Mouse (Mus musculus) limb, embryonic 15.5 days (tissue): ENCODE results near the gene Fen1. TPM values are rescaled to one million over a fixed set of nuclear protein-coding genes. Genes with fewer than 3 reads are reported as not detected.

Source experiments
- ATAC-seq: fragments of 200-750 bp; cut with Nextera tagmentation; 2 replicates; pipeline ENCODE4 v1.8.0; 2017; ENCODE audit warnings: low read depth, moderate TSS enrichment; ENCODE audit not compliant: insufficient number of reproducible peaks, low FRiP score, low TSS enrichment
- H3K27ac ChIP-seq: fragments of 300-500 bp; sonication (generic); 2 replicates; pipeline ENCODE4 v1.5.1; 2015; ENCODE audit warnings: moderate library complexity, mild to moderate bottlenecking, inconsistent platforms
- H3K27me3 ChIP-seq: fragments of 300-500 bp; sonication (generic); 2 replicates; pipeline ENCODE4 v1.6.1; 2015; ENCODE audit warnings: inconsistent platforms
- H3K36me3 ChIP-seq: fragments of 300-500 bp; sonication (generic); 2 replicates; pipeline ENCODE4 v1.6.1; 2015; ENCODE audit warnings: inconsistent platforms
- H3K4me1 ChIP-seq: fragments of 300-500 bp; sonication (generic); 2 replicates; pipeline ENCODE4 v1.6.1; 2015; ENCODE audit warnings: inconsistent platforms
- H3K4me2 ChIP-seq: fragments of 300-500 bp; sonication (generic); 2 replicates; pipeline ENCODE4 v1.6.1; 2015; ENCODE audit warnings: mild to moderate bottlenecking, inconsistent platforms
- H3K4me3 ChIP-seq: fragments of 300-500 bp; sonication (generic); 2 replicates; pipeline ENCODE4 v1.5.1; 2015; ENCODE audit warnings: mild to moderate bottlenecking, inconsistent platforms
- H3K9ac ChIP-seq: fragments of 300-500 bp; sonication (generic); 2 replicates; pipeline ENCODE4 v1.6.1; 2015; ENCODE audit warnings: inconsistent platforms
- H3K9me3 ChIP-seq: fragments of 300-500 bp; sonication (generic); 2 replicates; pipeline ENCODE4 v1.6.1; 2016; ENCODE audit warnings: inconsistent platforms
- whole genome bisulfite sequencing: fragments of 180-500 bp; shearing (Covaris S2); methylation state at CpG from one replicate; pipeline ENCODE4 v1.1.7; 2015; 5-methylcytosine and 5-hydroxymethylcytosine counted together
- polyA plus RNA-seq: library from polyadenylated mRNA; unstranded; fragments of >200 nt; fragmentation: Nextera tagmentation; extraction: Ambion mirVana; gene quantifications from 2 replicates; pipeline ENCODE4 v1.2.1, GENCODE M21; 2015

Gene Fen1
- polyA plus RNA-seq, 1 experiment from 2014 or later = 65.9 TPM

GRCm38 (mm10) chr19:10232327-10233017 is 28.5 kb upstream of the Fen1 start:
- Histone ChIP-seq H3K27me3 (0 out of 2 replicates have a peak, but pooled peaks cover 3% of the 10 kb centered on the region), H3K27ac (no peak overlapping the region), H3K4me3 (no peak overlapping the region), H3K36me3 (no peaks in the 10 kb centered on the region), H3K4me1 (peaks cover 13% of the 10 kb centered on the region), H3K4me2 (no peak overlapping the region), H3K9me3 (no peaks in the 10 kb centered on the region), H3K9ac (no peak overlapping the region)
- ATAC-seq = no peak
- 29% methylated on average over 9 of the region's 9 CpGs for WGBS

- WGBS = 22% methylated on average over 5 of the region's 5 CpGs
- no peak overlapping the region for H3K27ac ChIP-seq
- H3K4me2 ChIP-seq = no peak overlapping the region
- no peak overlapping the region for H3K4me3 ChIP-seq
- no peaks in the 10 kb centered on the region for H3K9me3 ChIP-seq
- H3K36me3 ChIP-seq = no peaks in the 10 kb centered on the region
- 0 out of 2 replicates have a peak, but pooled peaks cover 3% of the 10 kb centered on the region for H3K27me3 ChIP-seq
- peaks cover 13% of the 10 kb centered on the region for H3K4me1 ChIP-seq
- H3K9ac ChIP-seq = no peak overlapping the region
- no peak for ATAC-seq
Measured at GRCm38 (mm10) chr19:10231871-10232270, 27.9 kb upstream of the Fen1 start.

- H3K4me1 ChIP-seq = peaks cover 13% of the 10 kb centered on the region
- H3K27ac ChIP-seq = no peak overlapping the region
- H3K4me2 ChIP-seq = no peak overlapping the region
- 0 out of 2 replicates have a peak, but pooled peaks cover 3% of the 10 kb centered on the region for H3K27me3 ChIP-seq
- no peak overlapping the region for H3K4me3 ChIP-seq
- no peaks in the 10 kb centered on the region for H3K9me3 ChIP-seq
- no peaks in the 10 kb centered on the region for H3K36me3 ChIP-seq
- no peak for ATAC-seq
- no peak overlapping the region for H3K9ac ChIP-seq
- 12% methylated on average over 7 of the region's 7 CpGs for whole genome bisulfite sequencing
Measured at GRCm38 (mm10) chr19:10231016-10231415, 27.0 kb upstream of the Fen1 start.

- peaks cover 13% of the 10 kb centered on the region for H3K4me1 ChIP-seq
- H3K27ac ChIP-seq = no peak overlapping the region
- no peak for ATAC-seq
- H3K4me2 ChIP-seq = no peak overlapping the region
- no peaks in the 10 kb centered on the region for H3K36me3 ChIP-seq
- WGBS = 68% methylated on average over 4 of the region's 4 CpGs
- H3K9ac ChIP-seq = no peak overlapping the region
- H3K4me3 ChIP-seq = no peak overlapping the region
- H3K27me3 ChIP-seq = no peaks in the 10 kb centered on the region
- no peaks in the 10 kb centered on the region for H3K9me3 ChIP-seq
Measured at GRCm38 (mm10) chr19:10225767-10226166, 21.8 kb upstream of the Fen1 start.

GRCm38 (mm10) chr19:10224637-10225453 is 20.9 kb upstream of the Fen1 start:
- H3K4me3 ChIP-seq = no peak overlapping the region
- H3K4me2 ChIP-seq = no peak overlapping the region
- H3K27me3 ChIP-seq = no peaks in the 10 kb centered on the region
- H3K9ac ChIP-seq = no peak overlapping the region
- WGBS = 38% methylated on average over 26 of the region's 26 CpGs
- H3K4me1 ChIP-seq = peaks cover 12% of the 10 kb centered on the region
- no peak overlapping the region for H3K27ac ChIP-seq
- no peaks in the 10 kb centered on the region for H3K9me3 ChIP-seq
- no peaks in the 10 kb centered on the region for H3K36me3 ChIP-seq
- ATAC-seq = no peak

- ATAC-seq = no peak
- H3K9me3 ChIP-seq = no peaks in the 10 kb centered on the region
- H3K27ac ChIP-seq = no peak overlapping the region
- H3K4me1 ChIP-seq = peaks cover 12% of the 10 kb centered on the region
- no peak overlapping the region for H3K4me2 ChIP-seq
- no peak overlapping the region for H3K4me3 ChIP-seq
- WGBS = 73% methylated on average over 4 of the region's 4 CpGs
- no peaks in the 10 kb centered on the region for H3K27me3 ChIP-seq
- no peak overlapping the region for H3K9ac ChIP-seq
- H3K36me3 ChIP-seq = no peaks in the 10 kb centered on the region
Measured at GRCm38 (mm10) chr19:10223561-10223960, 19.6 kb upstream of the Fen1 start.

GRCm38 (mm10) chr19:10222656-10223055 is 18.7 kb upstream of the Fen1 start:
- H3K36me3 ChIP-seq = no peaks in the 10 kb centered on the region

GRCm38 (mm10) chr19:10221585-10221984 is 17.6 kb upstream of the Fen1 start:
- no peak for ATAC-seq
- no peak overlapping the region for H3K4me3 ChIP-seq
- H3K27ac ChIP-seq = no peak overlapping the region
- WGBS = 36% methylated on average over 4 of the region's 4 CpGs
- H3K4me2 ChIP-seq = no peak overlapping the region
- no peaks in the 10 kb centered on the region for H3K27me3 ChIP-seq
- no peak overlapping the region for H3K9ac ChIP-seq
- no peaks in the 10 kb centered on the region for H3K9me3 ChIP-seq
- H3K4me1 ChIP-seq = peaks cover 12% of the 10 kb centered on the region
- no peaks in the 10 kb centered on the region for H3K36me3 ChIP-seq

More at GRCm38 (mm10) chr19:10222656-10223055, 18.7 kb upstream of the Fen1 start:
- Histone ChIP-seq H3K4me3 (no peak overlapping the region), H3K27me3 (no peaks in the 10 kb centered on the region), H3K9ac (no peak overlapping the region), H3K9me3 (no peaks in the 10 kb centered on the region), H3K27ac (no peak overlapping the region), H3K4me1 (peaks cover 12% of the 10 kb centered on the region), H3K4me2 (no peak overlapping the region)
- no peak for ATAC-seq
- 27% methylated on average over 8 of the region's 8 CpGs for WGBS

- H3K27ac ChIP-seq = no peak overlapping the region
- WGBS = 59% methylated on average over 6 of the region's 6 CpGs
- no peak for ATAC-seq
Measured at GRCm38 (mm10) chr19:10219593-10219992, 15.6 kb upstream of the Fen1 start.

GRCm38 (mm10) chr19:10219108-10219507 is 15.1 kb upstream of the Fen1 start:
- no peak overlapping the region for H3K4me3 ChIP-seq
- H3K27ac ChIP-seq = no peak overlapping the region
- H3K4me1 ChIP-seq = peaks cover 5% of the 10 kb centered on the region; the same call in 1 of the 2 replicates
- no peak overlapping the region for H3K4me2 ChIP-seq
- H3K36me3 ChIP-seq = no peaks in the 10 kb centered on the region
- no peaks in the 10 kb centered on the region for H3K9me3 ChIP-seq
- WGBS = 37% methylated on average over 3 of the region's 3 CpGs
- no peak overlapping the region for H3K9ac ChIP-seq
- ATAC-seq = no peak
- no peaks in the 10 kb centered on the region for H3K27me3 ChIP-seq

More at GRCm38 (mm10) chr19:10219593-10219992, 15.6 kb upstream of the Fen1 start:
- Histone ChIP-seq H3K9ac (no peak overlapping the region), H3K36me3 (no peaks in the 10 kb centered on the region), H3K4me3 (no peak overlapping the region), H3K27me3 (no peaks in the 10 kb centered on the region), H3K4me2 (no peak overlapping the region), H3K4me1 (peaks cover 5% of the 10 kb centered on the region; the same call in 1 of the 2 replicates), H3K9me3 (no peaks in the 10 kb centered on the region)

GRCm38 (mm10) chr19:10216101-10216500 is 12.1 kb upstream of the Fen1 start:
- Histone ChIP-seq H3K27ac (no peak overlapping the region), H3K36me3 (peaks cover 22% of the 10 kb centered on the region), H3K9ac (no peak overlapping the region), H3K4me2 (no peak overlapping the region), H3K4me3 (no peak overlapping the region), H3K9me3 (no peaks in the 10 kb centered on the region), H3K4me1 (no peaks in the 10 kb centered on the region; the same call in 1 of the 2 replicates), H3K27me3 (no peaks in the 10 kb centered on the region)
- 74% methylated on average over 8 of the region's 8 CpGs for WGBS
- ATAC-seq = no peak
